8 mouse cellular contexts compared by ENCODE assay signal in genomic region chr19:6502543-6503319, GRCm38 (mm10). TPM values are rescaled to one million over a fixed set of nuclear protein-coding genes. Genes with fewer than 3 reads are reported as not detected.
A peak's percentile ranks its signal among the peaks of the same experiment; 100 is the strongest.
DNase-seq lines count a peak whose midpoint lies in the region; ATAC-seq and TF ChIP-seq lines count a peak whose summit lies in the region.

No protein-coding gene starts in this region.

- H3K4me2 ChIP-seq in intestine, postnatal 0 days (replicated peaks; ENCODE audit: low read depth): peak overlapping the region; percentile 68
- peak overlapping the region; percentile 61 for H3K4me2 ChIP-seq in limb, embryonic 15.5 days
- peak overlapping the region; percentile 91 for H3K4me2 ChIP-seq in midbrain, embryonic 16.5 days (ENCODE audit: low read length)

- H3K27ac ChIP-seq in intestine, postnatal 0 days (ENCODE audit: low read depth, low read length): no peak overlapping the region
- no peak overlapping the region for H3K27ac ChIP-seq in limb, embryonic 15.5 days
- H3K27ac ChIP-seq in midbrain, embryonic 16.5 days (ENCODE audit: low read length): peak overlapping the region; percentile 85

- intact Hi-C loops in gastrocnemius, postnatal 14 days (cut with DNase I; ENCODE audit: low total_unique reads): no loop called here

- H3K4me1 ChIP-seq in megakaryocyte, embryonic 14.5 days: peaks cover 19% of the 10 kb centered on the region
- 0 out of 2 replicates have a peak, but pooled peaks cover 9% of the 10 kb centered on the region for H3K4me1 ChIP-seq in intestine, postnatal 0 days (replicated peaks; ENCODE audit: control insufficient read depth, insufficient read depth, low read length)
- peaks cover 29% of the 10 kb centered on the region for H3K4me1 ChIP-seq in limb, embryonic 15.5 days
- H3K4me1 ChIP-seq in midbrain, embryonic 16.5 days (ENCODE audit: control insufficient read depth, insufficient read depth, low read length): peaks cover 47% of the 10 kb centered on the region

- peak; percentile 73 for DNase-seq in brain, embryonic 18.5 days (ENCODE audit: low read depth, low spot score)
- peak; percentile 61 for DNase-seq in gastrocnemius, postnatal 14 days
- DNase-seq in yolk sac, embryonic 10.5 days (ENCODE audit: low spot score): peak; percentile 63

- H3K36me3 ChIP-seq in megakaryocyte, embryonic 14.5 days (replicated peaks; ENCODE audit: low read length): no peaks in the 10 kb centered on the region
- H3K36me3 ChIP-seq in intestine, postnatal 0 days (ENCODE audit: control insufficient read depth, insufficient read depth): no peaks in the 10 kb centered on the region
- H3K36me3 ChIP-seq in limb, embryonic 15.5 days: no peaks in the 10 kb centered on the region
- peaks cover 19% of the 10 kb centered on the region; the same call in 1 of the 2 replicates for H3K36me3 ChIP-seq in midbrain, embryonic 16.5 days (ENCODE audit: control insufficient read depth, insufficient read depth, low read length)

- H3K27me3 ChIP-seq in megakaryocyte, embryonic 14.5 days (replicated peaks): peaks cover 100% of the 10 kb centered on the region
- H3K27me3 ChIP-seq in intestine, postnatal 0 days (replicated peaks; ENCODE audit: control insufficient read depth, insufficient read depth, low read length): peaks cover 83% of the 10 kb centered on the region
- peaks cover 99% of the 10 kb centered on the region for H3K27me3 ChIP-seq in limb, embryonic 15.5 days
- H3K27me3 ChIP-seq in midbrain, embryonic 16.5 days (ENCODE audit: control insufficient read depth, insufficient read depth, low read depth, low read length): no peaks in the 10 kb centered on the region

- H3K9ac ChIP-seq in intestine, postnatal 0 days (ENCODE audit: low read depth, low read length): no peak overlapping the region
- H3K9ac ChIP-seq in limb, embryonic 15.5 days: no peak overlapping the region
- H3K9ac ChIP-seq in midbrain, embryonic 16.5 days (ENCODE audit: low read depth, low read length): peak overlapping the region; percentile 66

- no peak for ATAC-seq in megakaryocyte, adult 5-6 weeks (ENCODE audit: poor library complexity, severe bottlenecking)
- peak; percentile 20; the same call in 1 of the 2 replicates for ATAC-seq in intestine, postnatal 0 days
- no peak for ATAC-seq in limb, embryonic 15.5 days (ENCODE audit: insufficient number of reproducible peaks, low FRiP score, low TSS enrichment, low read depth)
- peak; percentile 63 for ATAC-seq in midbrain, embryonic 16.5 days

- no peak for TF ChIP-seq CTCF in intestine, postnatal 0 days (IDR thresholded peaks at IDR 0.05; ENCODE audit: low read depth)

- peak overlapping the region; percentile 16 for H3K4me3 ChIP-seq in megakaryocyte, embryonic 14.5 days (replicated peaks)
- peak overlapping the region; percentile 27 for H3K4me3 ChIP-seq in intestine, postnatal 0 days (ENCODE audit: low read depth, low read length)
- H3K4me3 ChIP-seq in limb, embryonic 15.5 days: peak overlapping the region; percentile 27
- peak overlapping the region; percentile 91 for H3K4me3 ChIP-seq in midbrain, embryonic 16.5 days (ENCODE audit: low read depth, low read length)

- H3K9me3 ChIP-seq in megakaryocyte, embryonic 14.5 days: no peaks in the 10 kb centered on the region
- no peaks in the 10 kb centered on the region for H3K9me3 ChIP-seq in intestine, postnatal 0 days (ENCODE audit: control insufficient read depth)
- H3K9me3 ChIP-seq in limb, embryonic 15.5 days: no peaks in the 10 kb centered on the region
- no peaks in the 10 kb centered on the region for H3K9me3 ChIP-seq in midbrain, embryonic 16.5 days (replicated peaks; ENCODE audit: control insufficient read depth, low read length, poor library complexity, severe bottlenecking)

- 4% methylated on average over 20 of the region's 20 CpGs for WGBS in intestine, postnatal 0 days
- 3% methylated on average over 20 of the region's 20 CpGs for WGBS in limb, embryonic 15.5 days
- whole genome bisulfite sequencing in midbrain, embryonic 16.5 days: 3% methylated on average over 20 of the region's 20 CpGs

RNA-seq across cellular contexts. Expression of gene Slc22a12, which starts 40.1 kb away (rescaled TPM):
- polyA plus RNA-seq in megakaryocyte, embryonic 14.5 days (2012; ENCODE audit: insufficient read depth, low replicate concordance): not detected in 2 replicates
- not detected in 2 replicates for total RNA-seq in megakaryocyte, adult 5-6 weeks (2015)
- not detected in 2 replicates for total RNA-seq in megakaryocyte, adult 5-6 weeks (2017)
- total RNA-seq in gastrocnemius, postnatal 14 days (2021): not detected
- polyA plus RNA-seq in intestine, postnatal 0 days (2015; fragmentation: Nextera tagmentation; extraction: Ambion mirVana): not detected in 2 replicates
- not detected in 2 replicates for polyA plus RNA-seq in limb, embryonic 15.5 days (2015; fragmentation: Nextera tagmentation; extraction: Ambion mirVana)
- polyA plus RNA-seq in midbrain, embryonic 16.5 days (2015; fragmentation: Nextera tagmentation; extraction: Ambion mirVana): 0.11 TPM in 1 of 2 replicates, not detected in the other

Comparison
In these comparisons a context has a peak if more than half of its experiments do, and no peak if none do; other contexts are left out.
1. H3K4me3 ChIP-seq: peak in every context shown above with its lines; median percentile 91 in midbrain, embryonic 16.5 days; 27 in intestine, postnatal 0 days; 27 in limb, embryonic 15.5 days; 16 in megakaryocyte, embryonic 14.5 days.
2. ATAC-seq: peak in intestine, postnatal 0 days (single experiment) and midbrain, embryonic 16.5 days (single experiment); none in megakaryocyte, adult 5-6 weeks (single experiment) and limb, embryonic 15.5 days (single experiment).
3. Peak in every context shown above with its lines, with median percentiles within 50 percentile points of each other: DNase-seq and H3K4me2 ChIP-seq.